Mouse (Mus musculus) spleen, postnatal 10 days (tissue): ENCODE measurements around the gene Vti1a.

Source experiments
- DNase-seq, 2 experiments: peaks; one replicate each; pipeline ENCODE4 v3.0.0; 2021 to 2022; ENCODE audit warnings: low spot score in 2 of 2

Gene Vti1a

DNA sequence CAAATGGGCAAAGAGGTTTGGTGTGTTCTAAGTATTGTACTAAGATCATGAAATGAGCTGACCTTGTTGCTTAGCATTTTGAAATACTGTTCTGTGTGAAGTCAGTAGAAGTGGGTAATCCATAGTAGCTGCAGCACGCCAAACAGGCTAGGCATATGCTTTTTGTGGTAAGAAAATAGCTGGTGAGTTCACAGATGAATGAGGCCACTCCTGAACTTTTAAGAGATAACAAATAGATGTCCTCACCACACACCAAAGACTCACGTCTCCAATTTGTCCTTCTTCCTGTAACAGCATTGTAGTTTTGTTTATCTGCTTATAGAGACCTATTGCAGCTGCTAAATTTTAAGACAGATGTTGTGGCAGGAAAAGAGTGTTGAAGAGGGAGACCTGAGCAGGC is 62.8 kb downstream of the Vti1a start:
- no peak for DNase-seq

DNA sequence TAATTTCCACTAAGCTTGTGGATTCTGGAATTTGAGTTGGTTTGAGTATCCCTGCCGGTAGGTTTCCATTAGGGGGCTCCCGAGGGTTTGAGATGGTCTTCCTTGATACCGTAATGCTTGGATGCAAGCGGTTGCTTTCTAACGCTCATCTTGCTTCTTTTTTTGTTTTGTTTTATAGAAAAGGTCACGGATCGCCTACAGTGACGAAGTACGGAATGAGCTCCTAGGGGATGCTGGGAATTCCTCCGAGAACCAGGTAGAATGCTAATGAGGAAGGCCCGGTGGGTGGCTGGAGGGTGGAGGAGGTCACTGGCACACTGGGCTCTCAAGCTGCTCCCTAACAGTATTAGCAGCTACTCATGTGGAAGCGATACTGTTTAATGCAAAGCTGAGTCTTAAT is 64.7 kb downstream of the Vti1a start:
- no peak for DNase-seq

DNA sequence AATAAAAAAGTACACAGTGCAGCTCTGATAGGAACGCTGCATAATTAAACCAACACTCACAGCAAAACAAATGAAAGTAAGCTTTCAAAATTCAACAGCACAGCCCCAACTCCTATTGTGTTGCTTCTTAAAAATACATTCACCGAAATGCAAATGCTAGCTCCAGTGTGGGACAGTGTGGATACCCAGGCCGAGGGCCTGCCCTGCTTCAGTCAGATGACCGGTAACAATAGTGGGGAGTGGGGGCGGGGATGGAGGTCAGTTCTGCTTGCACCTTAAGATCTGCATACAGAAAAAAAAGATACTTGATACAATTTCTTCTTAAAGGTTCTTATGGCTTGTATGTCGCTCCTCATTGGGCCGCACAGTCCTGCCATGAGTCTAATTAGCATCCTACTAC is 65.2 kb downstream of the Vti1a start:
- no peak for DNase-seq

DNA sequence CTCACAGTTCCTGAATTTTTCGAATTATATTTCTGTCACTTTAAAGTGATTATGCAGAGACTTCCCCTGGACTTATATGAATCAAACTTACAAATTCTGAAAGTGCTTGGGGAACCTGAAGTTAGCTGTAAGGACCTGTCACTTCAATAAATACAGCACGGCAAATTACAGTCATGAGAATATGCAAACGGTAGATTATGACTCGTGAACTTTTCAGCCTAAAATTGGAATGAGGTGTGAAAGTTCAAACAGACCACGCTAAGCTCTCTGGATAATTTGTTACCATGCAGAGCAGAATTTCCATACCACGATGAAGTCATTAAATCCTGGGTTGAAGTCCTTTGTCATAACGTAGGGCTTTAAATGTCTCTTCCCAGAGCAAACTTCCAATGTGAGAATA is 66.7 kb downstream of the Vti1a start:
- DNase-seq = no peak

DNA sequence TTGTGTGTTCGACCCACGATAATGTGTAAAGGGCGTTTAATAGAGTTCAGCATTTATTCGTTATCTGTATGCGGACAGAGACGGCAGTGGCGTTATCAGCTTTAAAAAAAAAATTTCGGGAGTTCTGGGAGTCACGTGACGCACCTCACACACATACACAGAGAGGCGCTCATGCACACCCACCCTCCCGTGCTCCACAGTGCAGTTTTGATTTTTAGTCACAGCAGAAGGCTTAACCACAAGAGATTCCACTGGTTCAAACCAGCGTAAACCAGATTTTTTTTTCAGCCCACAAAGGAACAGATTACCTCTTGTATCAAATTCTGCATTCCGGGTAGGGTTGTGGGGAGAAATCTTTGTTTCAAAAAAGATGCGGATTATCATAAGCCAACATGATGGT is 68.5 kb downstream of the Vti1a start:
- DNase-seq = no peak

DNA sequence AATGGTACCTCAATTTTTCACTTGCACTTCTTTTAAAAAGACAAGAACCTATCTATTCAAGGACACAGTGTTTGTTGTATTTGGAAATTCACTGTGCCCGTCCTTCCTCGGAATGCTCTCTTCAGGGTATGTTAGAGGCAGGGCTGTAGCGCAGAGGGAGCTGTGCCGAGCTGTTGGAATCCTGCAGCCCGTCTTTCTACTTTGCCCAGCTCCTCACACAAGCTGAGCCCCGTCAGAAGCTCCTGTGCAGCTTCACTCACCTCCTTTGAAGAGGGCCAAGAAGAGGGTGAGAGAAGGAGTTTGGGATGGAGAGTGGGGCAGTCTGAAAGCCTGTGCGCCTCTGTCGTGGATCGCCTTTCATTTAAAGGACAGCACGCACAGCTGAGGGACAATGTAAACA is 72.9 kb downstream of the Vti1a start:
- no peak for DNase-seq

DNA sequence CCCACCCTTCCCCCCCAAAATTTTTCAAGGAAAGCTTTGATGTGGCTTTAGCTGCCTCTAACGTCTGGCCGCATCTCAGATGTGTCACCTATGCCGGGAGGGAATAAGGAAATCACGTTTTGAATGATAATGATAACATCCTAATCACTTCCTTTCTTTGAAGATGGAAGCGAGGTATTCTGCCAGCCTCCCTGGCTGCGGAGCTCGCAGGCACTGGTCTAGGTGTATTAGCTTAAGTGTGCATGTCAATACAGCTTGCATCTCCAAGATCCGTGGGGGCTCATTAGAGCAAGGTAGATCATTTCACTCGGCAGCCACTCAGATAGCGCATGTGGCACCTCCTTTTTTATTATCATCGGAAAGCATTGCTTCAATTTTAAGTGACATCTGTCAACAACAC is 74.2 kb downstream of the Vti1a start:
- DNase-seq = no peak

DNA sequence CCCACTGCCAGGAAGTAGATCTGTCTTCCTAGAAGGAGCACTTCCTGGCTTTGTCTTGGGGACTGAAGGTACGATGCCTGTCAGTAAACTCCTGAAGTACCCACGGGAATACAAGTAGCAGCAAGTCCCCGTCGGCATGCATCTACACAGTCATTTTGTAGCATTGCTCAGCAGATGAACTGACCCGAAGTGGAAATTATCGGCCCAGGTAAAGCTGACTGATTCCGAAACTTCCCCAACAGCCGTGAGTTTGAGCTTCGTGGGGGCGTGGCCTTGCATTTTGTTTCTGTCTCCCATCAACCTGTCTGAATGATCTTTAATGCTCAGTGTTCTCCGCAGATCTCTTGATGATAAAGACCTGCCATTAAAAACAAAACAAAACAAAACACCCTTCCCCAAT is 85.5 kb downstream of the Vti1a start:
- DNase-seq = no peak

DNA sequence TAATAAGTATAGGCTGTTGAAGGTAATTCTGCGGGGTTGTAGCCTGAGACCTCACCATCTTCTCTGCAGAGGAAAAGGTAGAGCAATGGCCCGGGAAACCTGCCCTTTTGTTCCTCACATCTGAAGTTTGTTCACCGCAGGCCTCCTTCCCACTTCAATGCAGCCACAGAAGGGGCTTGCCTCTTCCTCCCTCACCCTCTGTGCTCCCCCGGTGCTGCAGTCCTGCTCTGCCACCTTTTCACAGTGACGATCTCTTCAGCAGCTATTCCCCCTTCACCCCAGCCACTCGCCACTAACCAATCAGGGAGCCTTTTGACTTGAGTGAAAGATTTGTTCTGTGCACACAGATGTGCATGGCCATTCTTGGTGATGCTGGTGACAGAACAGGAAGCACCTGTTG is 92.4 kb downstream of the Vti1a start:
- DNase-seq = no peak

DNA sequence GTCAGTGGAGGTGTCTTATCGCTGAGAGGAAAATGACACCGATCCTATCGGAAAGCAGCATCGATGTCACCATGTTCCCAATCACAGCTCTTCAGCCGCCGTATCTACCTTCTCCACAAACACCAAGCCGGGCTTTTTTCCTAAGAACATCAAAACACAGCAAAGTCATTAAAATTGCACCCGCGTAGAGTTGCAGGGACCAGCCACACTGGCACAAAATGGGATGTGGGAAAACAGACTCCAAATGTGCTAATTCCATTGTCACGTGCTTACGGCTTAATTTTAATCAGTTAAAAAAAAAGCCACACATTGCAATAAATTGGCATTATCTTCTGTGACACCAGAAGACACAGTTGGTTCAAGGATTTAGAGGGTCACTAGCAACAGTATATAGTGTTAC is 95.3 kb downstream of the Vti1a start:
- DNase-seq = no peak

DNA sequence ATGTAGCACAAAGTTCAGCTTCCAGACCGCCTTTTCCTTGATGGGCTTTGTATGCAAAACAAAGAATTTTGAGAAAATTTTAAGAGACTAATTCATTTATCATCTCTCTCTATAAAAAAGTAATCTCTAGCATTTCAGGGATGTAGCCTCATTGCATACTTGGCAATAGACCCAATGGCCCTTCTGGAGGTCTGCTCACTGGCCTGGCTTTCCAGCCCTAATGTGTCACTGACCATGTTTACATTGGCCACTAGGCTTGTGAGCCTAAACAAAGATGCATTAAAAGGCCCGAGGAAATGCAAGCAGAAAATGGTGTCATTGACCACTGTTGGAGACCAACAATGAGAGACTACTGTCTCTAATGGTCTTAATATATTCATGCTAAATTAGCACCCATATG is 95.8 kb downstream of the Vti1a start:
- no peak for DNase-seq

DNA sequence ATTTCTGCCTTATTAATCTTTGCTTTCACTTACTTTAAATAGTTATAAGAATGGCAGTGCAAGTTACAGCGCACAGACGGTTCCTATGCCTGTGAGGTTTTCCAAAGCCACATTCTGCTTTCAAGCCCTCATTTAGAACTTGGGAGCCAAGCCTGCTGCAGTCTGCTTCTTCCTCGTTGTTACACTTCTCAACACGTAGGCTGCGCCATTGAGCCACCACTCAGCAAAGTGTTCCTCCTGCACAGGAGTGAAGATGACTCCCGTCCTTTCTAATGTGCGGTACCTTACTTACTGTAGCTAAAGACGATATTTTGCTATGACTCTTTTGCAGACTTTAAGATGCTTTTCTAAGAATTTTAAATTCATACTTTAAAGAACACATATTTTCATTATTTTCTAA is 98.0 kb downstream of the Vti1a start:
- peak in 1 of 2 experiments; percentile 37 for DNase-seq

DNA sequence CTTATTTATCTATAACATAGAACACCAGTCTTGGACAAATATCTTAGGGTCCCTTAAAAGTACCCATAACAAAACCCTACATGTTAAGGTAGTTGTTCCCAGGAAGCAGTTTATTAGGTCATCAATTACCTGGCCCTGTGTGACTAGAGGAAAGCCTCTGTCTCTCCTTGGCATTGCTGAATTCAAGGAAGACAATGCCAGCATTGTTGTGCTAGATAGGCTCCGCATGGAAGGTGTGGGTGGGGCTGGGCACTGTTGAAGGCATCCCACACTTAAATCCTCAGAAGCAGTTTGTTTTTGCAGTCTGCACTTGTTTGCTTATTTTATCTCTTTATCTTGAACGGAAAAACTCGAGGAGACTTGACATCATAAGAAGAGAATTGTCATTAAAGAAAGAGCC is 102.7 kb downstream of the Vti1a start:
- no peak for DNase-seq

DNA sequence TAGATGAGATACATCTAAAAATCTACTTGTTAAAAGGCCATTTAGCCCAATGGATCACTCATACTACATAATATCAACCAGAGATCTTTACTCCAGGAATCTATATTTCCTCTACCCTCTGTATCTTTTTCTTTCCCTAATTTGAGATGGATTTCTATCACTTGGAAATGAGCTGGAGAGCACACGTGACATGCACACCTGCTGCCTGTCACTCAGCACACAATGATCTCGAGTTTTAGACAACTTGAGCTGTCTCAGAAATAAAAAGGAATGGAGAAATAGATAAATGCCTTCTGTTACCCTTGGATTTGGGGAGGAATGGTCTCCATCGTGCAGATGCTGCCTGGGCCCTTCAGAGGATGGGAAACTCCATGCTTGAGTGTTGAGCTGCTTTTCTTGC is 103.9 kb downstream of the Vti1a start:
- DNase-seq = no peak

DNA sequence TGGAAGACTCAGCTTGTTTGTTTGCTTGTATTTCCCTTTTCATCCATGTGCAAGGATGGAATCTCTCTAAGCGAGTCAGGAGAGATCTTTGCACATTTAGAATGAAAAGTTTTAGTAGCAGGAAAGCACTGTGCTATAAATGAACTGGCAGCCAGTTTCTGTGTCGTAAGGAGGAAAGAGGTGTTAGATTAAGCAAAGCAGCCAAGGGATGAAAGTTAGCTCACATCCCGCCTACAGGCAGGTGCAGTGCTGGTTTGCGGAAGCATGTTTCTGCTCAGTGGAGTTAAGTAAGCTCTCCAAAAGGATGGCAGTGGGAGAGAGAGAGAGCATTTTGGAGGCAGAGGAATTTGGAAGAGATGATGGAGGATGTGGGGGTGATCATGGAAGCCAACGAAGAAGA is 105.7 kb downstream of the Vti1a start:
- no peak for DNase-seq

DNA sequence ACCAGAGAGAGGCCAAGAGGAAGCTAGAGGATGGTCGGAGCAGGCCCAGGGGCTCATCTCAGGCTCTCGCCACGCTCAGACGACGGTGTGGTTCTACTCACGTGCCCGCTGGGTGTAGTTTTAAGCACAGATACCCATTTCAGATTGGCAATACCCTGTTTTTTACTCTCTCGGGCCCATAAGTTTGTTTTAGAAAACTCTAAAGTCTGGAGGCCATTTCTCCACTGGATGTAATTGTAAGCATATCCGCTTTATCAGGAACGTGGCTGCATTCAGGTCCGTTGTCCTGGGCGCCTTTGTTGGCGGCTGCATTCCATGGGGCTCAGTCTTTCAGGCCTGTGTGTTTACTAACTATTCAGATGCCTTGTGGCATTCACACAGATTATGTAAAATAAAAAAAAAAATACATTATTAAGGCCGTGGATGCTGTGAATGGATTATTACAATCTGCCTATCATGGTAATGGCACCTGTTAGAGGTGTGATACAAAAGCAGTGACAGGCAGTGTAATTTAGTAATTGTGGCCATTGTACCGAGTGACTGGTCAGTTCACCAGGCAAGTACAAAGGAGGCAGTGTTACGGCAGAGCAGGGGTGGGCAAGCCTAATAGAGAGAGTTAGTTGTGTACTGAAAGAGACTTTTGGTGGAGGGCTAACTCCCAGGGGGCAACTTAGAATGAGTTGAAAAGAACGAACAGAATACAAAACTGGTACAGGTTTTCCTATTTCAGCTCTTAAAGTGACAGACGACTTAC is 106.4 kb downstream of the Vti1a start:
- DNase-seq = no peak

DNA sequence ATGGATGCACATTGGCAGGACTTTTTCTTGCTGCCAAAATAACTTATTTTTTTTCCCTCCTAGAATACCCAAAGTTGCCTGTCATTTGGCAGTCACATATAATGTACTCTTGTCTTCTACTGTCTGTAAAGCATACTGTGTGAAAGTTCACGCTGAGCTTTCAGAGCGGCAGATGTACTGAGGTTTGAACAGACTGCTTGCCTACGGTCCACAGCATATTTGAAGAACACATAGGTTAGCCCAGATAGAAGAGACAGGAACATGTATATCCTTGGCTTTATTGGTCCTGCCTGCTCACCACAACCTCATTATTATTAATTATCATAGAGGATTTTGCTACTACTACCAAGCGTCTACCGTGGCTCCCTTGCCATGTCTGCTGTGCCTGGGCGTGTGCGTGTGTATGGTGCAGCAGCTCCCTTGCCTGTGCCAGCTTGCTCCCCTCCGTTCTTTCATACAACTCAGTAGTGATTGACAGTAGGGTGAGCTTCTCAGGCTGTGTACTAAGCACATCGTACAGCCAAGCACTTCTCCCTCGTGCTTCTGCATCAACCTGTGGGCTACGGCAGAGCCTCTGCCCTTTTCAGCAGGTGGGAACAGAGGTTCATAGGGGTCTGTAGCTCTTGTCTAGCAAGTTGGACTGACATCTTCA is 107.1 kb downstream of the Vti1a start:
- DNase-seq = no peak

DNA sequence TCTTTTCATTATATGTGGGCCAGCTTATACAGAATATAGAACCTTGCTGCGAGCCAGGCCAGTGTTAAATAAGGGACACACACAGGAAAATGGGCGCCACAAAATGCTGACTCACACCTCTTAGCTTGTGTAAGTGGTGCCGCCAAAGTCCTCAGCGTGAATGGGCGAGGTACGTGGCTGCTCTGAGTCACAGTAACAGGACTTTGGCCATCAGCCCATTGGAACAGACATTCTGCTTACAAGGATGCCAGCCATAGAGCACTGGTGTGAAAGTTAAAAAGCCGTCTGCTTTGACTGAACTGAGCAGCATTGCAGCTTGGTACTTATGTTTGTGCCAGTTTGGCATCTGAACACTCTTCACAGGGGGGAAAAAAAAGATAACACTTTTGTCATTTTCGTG is 107.9 kb downstream of the Vti1a start:
- DNase-seq = peak in 1 of 2 experiments; percentile 24

DNA sequence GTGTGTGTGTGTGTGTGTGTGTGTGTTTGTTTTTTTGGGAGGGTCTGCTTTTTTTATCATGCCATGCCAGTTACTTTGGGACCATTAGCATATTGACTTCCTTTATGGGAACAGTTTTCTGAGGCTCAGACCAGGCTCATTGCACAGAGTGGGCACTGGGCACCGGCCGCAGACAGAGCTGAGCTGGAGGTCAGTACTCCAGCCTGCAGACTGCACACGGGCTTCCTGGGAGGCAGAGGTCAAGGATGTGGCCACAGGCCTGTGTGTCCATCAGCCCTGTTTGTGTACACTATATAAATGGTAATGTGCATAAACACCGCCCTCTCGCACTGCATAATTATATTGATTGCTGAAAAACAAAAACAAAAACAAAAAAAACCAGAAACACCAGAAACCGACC is 108.4 kb downstream of the Vti1a start:
- DNase-seq = no peak

DNA sequence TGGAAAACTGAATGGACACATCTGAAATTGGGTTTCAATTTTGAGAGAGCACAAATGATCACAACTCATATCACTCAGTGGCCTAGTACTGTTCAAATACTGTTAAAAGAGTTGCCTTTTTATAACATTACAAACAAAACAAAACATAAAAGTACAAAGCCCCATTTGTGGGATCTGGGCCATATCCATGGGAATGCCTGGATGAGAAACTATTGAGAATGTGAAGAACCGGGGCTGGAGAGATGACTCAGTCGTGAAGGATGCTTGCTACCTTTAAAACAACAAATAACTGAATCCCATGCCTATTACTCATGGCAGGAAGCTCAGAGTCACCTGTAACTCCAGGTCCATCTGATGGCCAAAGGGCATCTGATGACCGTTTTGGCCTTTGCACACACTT is 124.2 kb downstream of the Vti1a start:
- no peak for DNase-seq

DNA sequence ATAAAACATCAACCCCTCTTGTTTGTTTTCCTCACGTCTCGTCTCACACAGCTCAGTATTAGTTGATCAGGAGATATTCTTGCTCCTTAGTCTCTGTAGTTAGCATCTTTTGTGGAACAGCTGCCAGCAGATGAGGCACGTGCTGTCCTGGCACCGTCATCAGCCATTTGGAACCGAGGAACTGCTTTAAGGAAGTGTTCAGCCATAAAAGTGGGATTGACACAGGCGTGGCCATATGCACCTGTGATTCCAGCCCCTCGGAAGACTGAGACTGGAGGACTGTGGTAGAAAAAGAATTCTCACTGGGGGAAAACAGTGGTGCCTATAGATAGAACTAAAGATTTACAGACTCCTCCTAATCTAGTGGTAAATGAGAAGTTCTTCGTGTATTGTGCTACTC is 127.5 kb downstream of the Vti1a start:
- DNase-seq = no peak

DNA sequence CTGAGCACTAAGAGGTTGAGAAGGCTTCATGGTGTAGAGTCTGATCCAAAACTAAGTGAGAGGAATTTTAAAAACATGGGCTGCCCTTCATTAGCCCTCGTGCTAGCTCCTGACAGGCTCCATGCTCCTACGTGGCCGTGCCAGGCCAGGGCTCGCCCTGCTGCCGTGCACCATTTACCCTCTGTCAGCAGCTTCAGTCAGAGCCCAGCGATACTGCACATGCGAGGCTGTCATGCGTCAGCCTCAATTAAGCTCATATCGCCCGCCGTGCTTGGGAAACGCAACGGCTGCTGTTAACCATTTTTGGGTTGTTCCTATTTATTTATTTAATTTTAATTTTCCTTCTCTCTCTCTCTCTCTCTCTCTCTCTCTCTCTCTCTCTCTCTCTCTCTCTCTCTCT is 133.0 kb downstream of the Vti1a start:
- DNase-seq = no peak

DNA sequence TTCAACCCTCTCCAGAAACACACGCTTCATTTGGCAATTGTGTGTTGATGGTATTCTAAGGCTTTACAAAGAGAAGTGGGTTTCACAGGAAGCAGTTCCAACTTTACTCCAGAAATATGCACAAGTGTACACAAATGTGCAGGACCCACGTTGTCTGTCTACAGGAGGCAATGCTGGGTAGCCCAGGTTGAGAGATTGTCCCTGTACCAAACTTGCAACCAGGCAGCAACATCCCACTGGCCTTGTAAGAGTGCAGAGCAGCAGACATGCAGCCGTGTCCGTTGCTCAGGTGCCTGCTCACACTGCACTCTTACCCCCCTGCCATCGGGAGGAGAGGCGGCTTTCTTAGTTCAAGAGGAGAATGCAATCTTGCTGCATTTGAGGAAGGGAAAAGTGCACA is 133.4 kb downstream of the Vti1a start:
- no peak for DNase-seq
